Mouse (Mus musculus) frontal cortex, postnatal 36 days (tissue): Measurements from ENCODE around the gene Pkp2.

ENCODE experiments used
- DNase-seq, 2 experiments: peaks; one replicate each; pipeline ENCODE4 v3.0.0; 2022; ENCODE audit warnings: low spot score in 2 of 2

Pkp2 gene

GRCm38 (mm10) chr16:16261481-16261880, 48.4 kb downstream of the Pkp2 start:
- DNase-seq, result no peak

- no peak for DNase-seq
These were observed 49.3 kb downstream of the Pkp2 start for GRCm38 (mm10) chr16:16262436-16262835.

- no peak for DNase-seq
These were observed 59.9 kb downstream of the Pkp2 start for GRCm38 (mm10) chr16:16272978-16273377.

- no peak for DNase-seq
These were observed 60.6 kb downstream of the Pkp2 start for GRCm38 (mm10) chr16:16273752-16274151.

- DNase-seq, result peak; percentile 92 to 96
These were observed 89.4 kb downstream of the Pkp2 start, which contains the start of gene Yars2 for GRCm38 (mm10) chr16:16302369-16303137. Yars2 (plus strand) TSS chr16:16302965.

GRCm38 (mm10) chr16:16303138-16303827, 90.2 kb downstream of the Pkp2 start:
- DNase-seq, result peak; percentile 45 to 52

- DNase-seq, result no peak
These were observed 90.8 kb downstream of the Pkp2 start for GRCm38 (mm10) chr16:16303888-16304287.

- no peak for DNase-seq
These were observed 98.2 kb downstream of the Pkp2 start for GRCm38 (mm10) chr16:16311319-16311718.
